Mouse (Mus musculus) urinary bladder, adult 2 months (tissue): ENCODE measurements around the gene Hoxb4. TPM values are rescaled to one million over a fixed set of nuclear protein-coding genes. Genes with fewer than 3 reads are reported as not detected.
A peak's percentile ranks its signal among the peaks of the same experiment; 100 is the strongest.

Experiments used
- DNase-seq: peaks from one replicate; pipeline ENCODE4 v3.0.0; 2022; ENCODE audit warnings: low spot score
- polyA plus RNA-seq: library from polyadenylated mRNA; depleted of rRNA; stranded (reverse); fragments of >200 nt; gene quantifications from 2 replicates; pipeline ENCODE4 v1.2.3, GENCODE M21; 2012; rRNA removed

The Hoxb4 gene
- 6.8 and 7.6 TPM in 2 replicates for polyA plus RNA-seq

DNA sequence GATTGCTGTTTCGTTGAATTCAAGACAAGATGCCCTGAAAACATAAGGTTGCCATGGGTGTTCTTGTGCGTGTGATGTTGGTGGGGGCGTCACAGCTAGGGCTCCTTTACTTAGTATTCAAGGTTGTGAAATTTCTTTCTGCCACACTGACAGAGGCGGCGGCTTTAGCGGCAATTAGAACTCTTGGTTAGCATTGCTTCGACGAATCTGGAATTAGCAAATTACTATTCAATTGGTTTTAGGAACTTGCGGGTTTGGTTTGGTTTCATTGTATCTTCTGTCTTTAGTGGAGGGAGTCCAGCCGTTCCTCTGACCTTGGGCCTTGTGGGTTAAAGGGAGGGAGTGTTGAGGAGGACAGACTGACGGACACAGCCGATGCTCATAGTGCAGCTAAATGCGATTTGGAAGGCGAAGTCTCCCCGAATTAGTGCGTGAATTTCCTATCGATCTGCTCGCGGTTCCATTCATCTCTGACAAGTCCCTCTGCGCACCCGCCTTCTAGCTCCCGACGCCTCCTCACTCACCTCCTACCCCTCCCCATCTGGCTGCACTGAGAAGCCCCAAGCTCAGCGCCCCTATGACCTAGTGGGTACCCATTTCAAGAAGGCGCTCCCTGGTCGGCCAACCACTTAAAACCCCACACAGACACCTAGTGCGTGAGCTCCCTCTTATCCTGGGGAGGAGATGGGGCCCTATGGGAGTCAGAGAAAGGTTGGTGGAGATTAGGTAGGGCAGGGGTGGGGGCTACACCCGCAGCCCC, at the start of gene Hoxb4:
Gene Hoxb4 (plus strand): TSS at position 660 of the 760 bp plus-strand sequence.
- no peak for DNase-seq

DNA sequence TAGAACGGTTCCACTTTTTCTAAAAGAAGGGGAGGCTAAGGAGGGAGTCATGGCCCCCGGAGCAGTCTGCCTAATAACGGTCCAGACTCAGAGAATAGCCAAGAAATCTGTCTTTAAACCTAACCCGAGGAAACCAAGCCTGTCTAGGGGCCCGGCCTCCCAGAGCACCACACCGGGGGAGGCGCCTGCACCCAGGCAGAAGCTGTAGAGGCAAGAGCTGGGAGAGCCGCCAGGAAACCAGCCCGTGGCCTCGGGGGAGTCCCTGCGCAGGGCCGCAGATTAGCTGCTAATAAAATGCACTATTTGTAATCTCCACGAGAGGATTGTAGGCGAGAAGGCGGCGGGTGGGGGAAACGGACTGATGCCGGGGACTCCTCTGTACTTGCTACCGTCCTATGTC, 48.2 kb upstream of the Hoxb4 start:
- no peak for DNase-seq

DNA sequence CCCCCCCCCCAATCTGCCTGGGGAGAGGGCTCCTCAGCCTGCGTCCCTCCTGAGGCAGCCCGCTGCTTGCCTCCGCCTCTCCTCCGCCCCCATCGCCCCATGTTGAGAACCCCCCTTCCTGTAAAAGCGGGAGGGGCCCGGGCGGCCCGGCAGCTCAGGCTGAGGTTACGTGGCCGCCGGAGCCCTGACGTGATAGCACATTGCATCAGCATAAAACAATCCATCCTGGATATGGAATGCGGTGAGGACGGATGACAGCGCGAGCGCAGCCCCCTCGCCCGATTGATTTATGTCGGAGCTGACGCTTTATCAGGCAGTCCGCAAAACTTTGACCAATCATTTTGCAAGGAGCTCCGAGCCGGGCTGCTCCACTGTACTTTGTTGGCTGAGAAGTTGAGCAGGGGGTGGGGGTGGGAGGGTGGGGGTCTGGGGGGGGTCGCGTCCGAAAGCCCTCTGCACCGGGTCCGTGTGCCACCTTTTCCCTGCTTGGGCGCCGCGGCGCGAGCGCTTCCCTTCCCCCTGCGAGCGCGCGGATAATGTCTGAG, 47.0 kb upstream of the Hoxb4 start, which contains the start of gene Hoxb9:
Gene Hoxb9 (plus strand): TSS at position 462 of the 545 bp plus-strand sequence.
- DNase-seq: no peak

GRCm38 (mm10) chr11:96271541-96272011, 46.5 kb upstream of the Hoxb4 start:
- DNase-seq: peak; percentile 54

DNA sequence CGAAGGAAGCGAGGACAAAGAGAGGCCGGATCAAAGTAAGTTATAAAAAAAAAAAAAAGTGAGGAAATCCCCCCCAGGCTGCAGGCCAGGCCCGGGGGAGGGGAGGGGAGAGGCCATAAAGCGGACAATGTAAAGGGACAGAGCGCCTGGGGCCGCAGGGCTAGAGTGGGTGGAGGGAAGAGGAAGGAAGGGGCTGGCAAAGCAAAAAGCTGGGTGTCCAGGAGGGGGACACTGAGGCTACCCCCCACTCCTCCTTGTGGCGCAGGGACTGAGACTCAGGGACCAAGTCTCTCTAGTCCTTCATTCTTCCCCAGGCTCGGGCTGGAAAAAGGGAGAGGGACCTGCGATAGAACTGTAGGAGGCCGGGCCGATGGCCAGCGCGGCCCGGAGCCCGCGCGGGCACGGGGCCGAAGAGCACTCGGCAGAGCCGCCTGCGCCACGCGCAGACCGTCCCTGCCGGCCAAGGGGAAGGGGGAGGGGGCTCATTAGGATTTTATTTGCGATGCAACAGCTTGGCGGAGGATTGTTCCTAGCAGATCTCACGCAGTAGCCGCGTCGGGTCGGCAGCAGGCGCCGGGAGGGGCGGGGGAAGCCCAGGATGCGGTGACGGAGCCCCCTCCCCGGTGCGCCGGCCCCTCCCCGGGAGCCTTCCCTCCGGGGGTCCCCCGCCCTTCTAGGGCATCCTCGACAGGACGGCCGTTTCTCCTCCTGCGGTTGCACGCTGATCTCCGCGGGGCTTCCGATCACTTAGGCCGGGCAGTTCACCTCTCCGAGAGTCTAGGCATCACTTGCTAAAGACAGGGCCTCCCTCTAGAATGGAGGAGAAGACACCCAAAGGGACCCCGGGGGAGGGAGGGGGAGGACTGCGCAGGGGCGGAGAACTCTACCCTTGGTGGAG, 45.8 kb upstream of the Hoxb4 start:
- DNase-seq: no peak

- no peak for DNase-seq
These were observed 43.6 kb upstream of the Hoxb4 start for GRCm38 (mm10) chr11:96274428-96274827.

DNA sequence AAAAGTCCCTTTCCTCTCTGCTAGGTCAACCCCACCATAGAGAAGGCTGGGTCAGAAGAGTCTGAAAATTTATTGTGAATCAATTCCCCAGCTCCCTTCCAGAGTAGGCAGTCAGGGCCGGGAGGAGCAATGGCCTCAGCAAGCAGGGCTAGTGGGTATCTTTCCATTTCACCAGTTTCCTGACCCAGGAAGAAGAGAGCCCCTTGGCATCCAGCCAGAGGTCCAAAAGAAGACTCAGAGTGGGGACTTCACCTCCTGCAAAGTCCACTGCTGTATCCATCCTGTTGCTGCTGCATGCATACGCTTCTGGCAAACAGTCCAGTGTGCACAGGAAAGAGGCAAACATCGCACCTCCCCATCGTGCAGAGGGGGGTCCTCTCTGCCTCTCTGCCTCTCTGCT, 42.2 kb upstream of the Hoxb4 start:
- DNase-seq: no peak

- DNase-seq: no peak
These were observed 40.7 kb upstream of the Hoxb4 start for GRCm38 (mm10) chr11:96277151-96278044.

DNA sequence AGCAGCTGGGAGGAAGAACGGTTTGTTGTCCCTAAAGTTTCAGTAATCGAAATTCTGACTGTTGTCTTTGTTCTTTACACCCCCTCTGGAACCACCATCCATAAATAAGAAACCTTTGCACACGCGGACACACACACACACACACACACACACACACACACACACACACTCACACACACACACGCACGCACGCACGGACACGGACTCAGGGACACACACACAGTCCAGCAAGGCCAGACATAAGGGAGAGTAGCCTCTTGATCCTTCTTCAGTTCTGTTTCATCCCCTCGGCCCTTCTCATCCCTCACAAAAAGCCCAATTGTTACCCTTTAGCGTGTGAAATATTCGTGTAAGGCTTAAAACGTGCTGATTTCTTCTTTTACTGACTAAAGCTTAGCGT, 39.7 kb upstream of the Hoxb4 start:
- DNase-seq: no peak

GRCm38 (mm10) chr11:96278773-96279172, 39.3 kb upstream of the Hoxb4 start:
- DNase-seq: peak; percentile 59

DNA sequence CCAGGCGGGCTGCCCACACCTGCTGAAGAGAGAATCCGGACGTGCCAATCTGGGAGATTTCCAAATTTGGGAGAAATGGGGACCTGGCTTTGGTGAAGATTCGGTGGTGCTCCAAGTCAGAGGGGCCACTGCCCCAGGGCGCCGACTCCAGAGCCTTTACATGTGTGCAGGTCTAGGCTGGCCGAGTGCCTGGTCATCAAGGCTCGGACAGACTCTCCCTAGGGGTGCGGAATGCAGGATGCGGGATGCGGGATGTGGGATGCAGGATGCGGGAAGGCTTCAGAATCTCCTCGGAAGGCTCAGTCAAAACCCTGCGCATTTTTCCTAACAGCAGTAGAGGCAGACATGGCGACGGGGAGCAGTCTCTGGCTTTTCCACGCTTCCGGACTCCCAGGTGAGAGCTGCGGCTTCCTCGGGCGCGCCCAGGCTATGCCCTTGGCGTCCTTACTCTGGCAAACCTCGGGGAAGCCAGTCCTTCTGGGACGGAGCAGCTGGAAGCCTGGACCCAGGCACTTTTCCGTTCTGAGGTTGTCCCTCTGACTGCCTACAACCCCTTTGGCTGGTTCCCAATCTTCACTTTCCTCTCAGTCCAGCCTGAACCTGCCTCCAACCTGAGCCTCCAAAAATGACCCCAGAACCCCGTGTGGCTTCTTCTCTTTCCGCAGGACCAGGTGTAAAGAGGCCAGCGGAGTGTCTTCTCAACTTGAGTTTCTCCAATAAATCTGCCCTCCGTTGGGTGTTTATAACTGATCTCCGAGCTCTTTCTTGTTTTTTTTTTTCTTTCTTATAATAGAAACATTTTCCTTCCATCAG, 38.4 kb upstream of the Hoxb4 start:
- no peak for DNase-seq

DNA sequence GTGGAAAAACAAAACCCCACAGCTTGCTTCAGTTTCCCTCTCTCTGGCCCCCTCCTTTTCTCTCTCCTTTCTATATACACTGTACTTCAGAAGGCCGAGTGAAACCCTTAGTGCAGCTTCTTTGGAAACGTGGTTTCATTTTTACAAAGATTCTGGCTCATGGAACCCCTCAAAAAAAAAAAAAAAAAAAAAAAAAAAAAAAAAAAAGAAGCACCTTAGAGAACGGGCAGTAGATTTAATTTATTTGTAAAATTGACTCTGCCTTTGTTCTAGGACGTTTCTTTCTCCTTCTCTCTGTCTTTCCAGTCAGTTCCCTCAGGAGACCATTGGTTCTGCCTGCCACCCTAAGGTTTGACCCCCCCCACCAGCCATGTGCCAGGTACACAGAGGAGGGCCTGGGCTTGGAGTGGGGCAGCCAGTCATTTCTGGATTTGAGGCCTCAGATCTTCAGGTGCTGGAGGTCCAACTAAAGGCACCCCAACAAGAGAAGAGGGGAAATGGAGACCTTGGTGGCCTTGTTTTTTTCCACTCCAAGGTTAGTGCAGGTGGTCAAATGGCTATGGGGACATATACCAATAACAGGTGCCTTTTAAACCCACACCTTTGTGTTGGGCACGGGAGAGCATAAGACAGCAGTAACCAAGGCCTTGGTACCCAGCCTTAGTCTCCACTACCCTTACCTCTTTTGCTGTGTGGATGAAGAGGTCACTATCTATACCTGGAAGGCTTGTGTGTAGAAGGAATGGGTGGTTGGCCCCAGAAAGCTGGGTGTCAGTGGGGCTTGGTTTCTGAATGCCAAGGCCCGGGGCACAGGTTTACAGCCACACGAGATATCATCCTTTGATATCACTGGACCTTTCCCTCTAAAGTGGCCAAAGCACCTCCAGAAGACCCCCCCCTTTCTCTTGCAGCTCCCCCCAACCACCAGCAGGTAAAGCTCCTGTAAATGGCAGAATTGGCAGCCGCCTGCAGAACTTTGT, 37.4 kb upstream of the Hoxb4 start:
- no peak for DNase-seq

DNA sequence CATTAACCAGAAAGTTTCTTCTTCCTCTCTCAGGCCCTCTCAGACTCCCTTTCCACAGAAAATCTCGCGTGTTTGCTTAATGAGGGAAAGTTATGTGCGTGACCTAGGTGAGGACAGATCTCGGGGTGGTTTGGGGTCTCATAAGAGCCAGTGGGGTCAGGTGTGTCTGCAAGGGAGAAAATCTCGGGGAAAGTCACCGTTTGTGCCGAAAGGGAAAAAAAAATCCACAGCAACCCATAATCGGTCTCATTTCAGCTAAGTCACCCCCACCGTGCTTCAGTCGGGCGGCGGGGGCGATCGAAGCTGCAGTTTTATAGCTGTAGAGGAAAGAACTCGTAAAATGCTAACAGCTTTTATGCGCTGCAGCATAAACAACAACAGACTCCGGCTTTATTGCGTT, 36.7 kb upstream of the Hoxb4 start:
- no peak for DNase-seq

GRCm38 (mm10) chr11:96281855-96282570, 36.1 kb upstream of the Hoxb4 start, which contains the start of gene Hoxb8:
Hoxb8 (plus strand) TSS chr11:96281905.
- no peak for DNase-seq

DNA sequence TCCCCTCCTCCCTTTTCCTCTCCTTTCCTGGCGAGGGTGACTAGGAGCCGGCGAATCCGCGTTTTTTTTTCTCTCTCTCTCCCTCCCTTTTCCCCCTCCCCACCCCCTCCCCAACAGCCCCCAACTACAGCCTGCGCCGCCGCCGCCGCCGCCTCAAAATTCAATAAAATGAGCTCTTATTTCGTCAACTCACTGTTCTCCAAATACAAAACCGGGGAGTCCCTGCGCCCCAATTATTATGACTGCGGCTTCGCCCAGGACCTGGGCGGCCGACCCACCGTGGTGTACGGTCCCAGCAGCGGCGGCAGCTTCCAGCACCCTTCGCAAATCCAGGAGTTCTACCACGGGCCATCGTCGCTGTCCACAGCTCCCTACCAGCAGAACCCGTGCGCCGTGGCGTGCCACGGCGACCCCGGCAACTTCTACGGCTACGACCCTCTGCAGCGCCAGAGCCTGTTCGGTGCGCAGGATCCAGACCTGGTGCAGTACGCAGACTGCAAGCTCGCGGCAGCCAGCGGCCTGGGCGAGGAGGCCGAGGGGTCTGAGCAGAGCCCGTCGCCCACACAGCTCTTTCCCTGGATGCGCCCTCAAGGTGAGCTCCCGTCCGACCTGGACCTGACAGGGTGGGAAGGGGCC, 35.2 kb upstream of the Hoxb4 start:
- DNase-seq: peak; percentile 49

- DNase-seq: peak; percentile 49
These were observed 33.9 kb upstream of the Hoxb4 start for GRCm38 (mm10) chr11:96284041-96284749.
